Mouse (Mus musculus) thymus, adult 2 months (tissue): ENCODE data around the gene Ppp3r1.

ENCODE experiments used
- CTCF ChIP-seq: fragments of 200-500 bp; IDR thresholded peaks from 2 replicates; pipeline ENCODE4 v1.5.1; 2012; ENCODE audit warnings: mild to moderate bottlenecking, control low read depth, low read length, moderate library complexity, borderline replicate concordance; ENCODE audit not compliant: control insufficient read depth, poor library complexity, insufficient read depth; ENCODE audit errors: extremely low read depth
- POLR2A ChIP-seq: fragments of 200-500 bp; IDR thresholded peaks from 2 replicates; pipeline ENCODE4 v1.6.1; 2012; ENCODE audit warnings: mild to moderate bottlenecking, low read length, control low read depth, moderate library complexity; ENCODE audit not compliant: control insufficient read depth, poor library complexity, insufficient read depth; ENCODE audit errors: extremely low read depth

DNA sequence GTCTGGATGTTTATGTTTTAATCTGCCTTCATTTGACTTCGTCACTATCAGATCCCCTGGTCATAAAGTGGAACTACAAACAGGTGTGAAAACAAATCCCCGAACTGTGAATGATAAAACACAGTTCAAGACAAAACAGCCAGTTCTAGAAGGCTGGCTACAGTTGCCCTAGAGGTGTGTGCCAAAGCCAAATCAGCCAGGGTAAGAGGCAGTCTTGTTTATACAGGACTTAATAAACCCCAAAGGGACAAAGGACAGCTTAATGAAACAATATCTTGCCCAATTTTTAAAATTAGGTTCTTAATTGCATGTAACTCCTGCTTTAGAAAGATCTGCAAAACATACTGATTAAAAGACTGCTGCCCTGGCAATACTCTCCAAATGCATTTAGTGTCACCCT, 32.6 kb upstream of the Ppp3r1 start:
- TF ChIP-seq CTCF = no peak
- no peak for TF ChIP-seq POLR2A
